Mouse (Mus musculus) limb, embryonic 14.5 days (tissue): ENCODE data around the gene Sowahb. TPM values are rescaled to one million over a fixed set of nuclear protein-coding genes. Genes with fewer than 3 reads are reported as not detected.

Source experiments
- ATAC-seq: fragments of 200-750 bp; cut with Nextera tagmentation; 2 replicates; pipeline ENCODE4 v1.8.0; 2017; ENCODE audit warnings: low read depth, moderate number of reproducible peaks, moderate TSS enrichment; ENCODE audit not compliant: low FRiP score
- DNase-seq: peaks from one replicate; pipeline ENCODE4 v3.0.0-alpha.2; 2015; ENCODE audit warnings: low spot score
- H3K27ac ChIP-seq: fragments of 300-500 bp; sonication (generic); replicated peaks from 2 replicates; pipeline ENCODE4 v1.5.1; 2014; ENCODE audit warnings: low read depth, mild to moderate bottlenecking, low read length, moderate library complexity, mixed read lengths
- H3K27me3 ChIP-seq: fragments of 300-500 bp; sonication (generic); 2 replicates; pipeline ENCODE4 v1.6.1; 2014; ENCODE audit warnings: low read length, mixed read lengths; ENCODE audit not compliant: control insufficient read depth, insufficient read depth
- H3K36me3 ChIP-seq: fragments of 300-500 bp; sonication (generic); 2 replicates; pipeline ENCODE4 v1.6.1; 2014; ENCODE audit warnings: mild to moderate bottlenecking, low read length, moderate library complexity, mixed read lengths; ENCODE audit not compliant: control insufficient read depth, insufficient read depth
- H3K4me1 ChIP-seq: fragments of 300-500 bp; sonication (generic); 2 replicates; pipeline ENCODE4 v1.6.1; 2014; ENCODE audit warnings: antibody characterized with exemption, low read length, mixed read lengths; ENCODE audit not compliant: control insufficient read depth, insufficient read depth
- H3K4me2 ChIP-seq: fragments of 300-500 bp; sonication (generic); replicated peaks from 2 replicates; pipeline ENCODE4 v1.6.1; 2014; ENCODE audit warnings: low read depth, mild to moderate bottlenecking, low read length, moderate library complexity; ENCODE audit not compliant: severe bottlenecking
- H3K4me3 ChIP-seq: fragments of 300-500 bp; sonication (generic); replicated peaks from 2 replicates; pipeline ENCODE4 v1.5.1; 2014; ENCODE audit warnings: low read length
- H3K9ac ChIP-seq: fragments of 300-500 bp; sonication (generic); 2 replicates; pipeline ENCODE4 v1.6.1; 2014; ENCODE audit warnings: mild to moderate bottlenecking, low read depth, low read length, moderate library complexity; ENCODE audit not compliant: severe bottlenecking
- H3K9me3 ChIP-seq: fragments of 300-500 bp; sonication (generic); 2 replicates; pipeline ENCODE4 v1.6.1; 2016; ENCODE audit warnings: low read length; ENCODE audit not compliant: control insufficient read depth
- POLR2A ChIP-seq: fragments of 200-500 bp; IDR thresholded peaks from 2 replicates; pipeline ENCODE4 v1.8.0; 2012; ENCODE audit warnings: inconsistent platforms, mild to moderate bottlenecking, moderate library complexity, borderline replicate concordance; ENCODE audit not compliant: insufficient read depth, insufficient read length; ENCODE audit errors: extremely low read depth
- WGBS: fragments of 180-500 bp; shearing (Covaris S2); extraction: QIAGEN DNeasy Blood & Tissue Kit; methylation state at CpG from one replicate; pipeline ENCODE4 v1.1.7; 2014; 5-methylcytosine and 5-hydroxymethylcytosine counted together
- polyA plus RNA-seq, 2 experiments: library from polyadenylated mRNA; depleted of rRNA in 1 of 2; stranded (reverse) in 1 of 2; unstranded in 1 of 2; fragments of >200 nt; fragmentation: Nextera tagmentation in 1 of 2; extraction: Ambion mirVana in 1 of 2; gene quantifications; 2 replicates each; pipeline versions ENCODE4 v1.2.1 to v1.2.3; 2012 to 2014

Gene Sowahb
- polyA plus RNA-seq, 2 experiments: 0.34 to 0.73 TPM

- no peak overlapping the region for H3K27ac ChIP-seq
- no peaks in the 10 kb centered on the region for H3K27me3 ChIP-seq
- H3K4me2 ChIP-seq: no peak overlapping the region
- WGBS: 88% methylated on average over 6 of the region's 6 CpGs
- H3K36me3 ChIP-seq: no peaks in the 10 kb centered on the region
- DNase-seq: no peak
- no peak for TF ChIP-seq POLR2A
- no peaks in the 10 kb centered on the region for H3K9me3 ChIP-seq
- H3K9ac ChIP-seq: no peak overlapping the region
- H3K4me3 ChIP-seq: no peak overlapping the region
- no peak for ATAC-seq
- peaks cover 25% of the 10 kb centered on the region for H3K4me1 ChIP-seq
Observed at GRCm38 (mm10) chr5:92994309-92994708, 50.5 kb downstream of the Sowahb start.

- Histone ChIP-seq H3K27ac (no peak overlapping the region), H3K4me1 (peaks cover 23% of the 10 kb centered on the region), H3K4me3 (no peak overlapping the region), H3K36me3 (no peaks in the 10 kb centered on the region), H3K9me3 (no peaks in the 10 kb centered on the region), H3K9ac (no peak overlapping the region), H3K27me3 (no peaks in the 10 kb centered on the region), H3K4me2 (no peak overlapping the region)
- no peak for ATAC-seq
- TF ChIP-seq POLR2A: no peak
- WGBS: 82% methylated on average over 3 of the region's 3 CpGs
- DNase-seq: no peak
Observed at GRCm38 (mm10) chr5:92992106-92992505, 52.7 kb downstream of the Sowahb start.

Other genes with a start within 250 kb of the Sowahb start
- 141 and 149 TPM in 2 replicates for gene Sept11, start 48.4 kb upstream of the Sowahb start, polyA plus RNA-seq (2012; rRNA removed)
- 197 and 206 TPM in 2 replicates for gene Sept11, start 48.4 kb upstream of the Sowahb start, polyA plus RNA-seq (2014; fragmentation: Nextera tagmentation; extraction: Ambion mirVana)
- gene Ccni, start 161.5 kb upstream of the Sowahb start, polyA plus RNA-seq (2012; rRNA removed): 83.6 and 96.6 TPM in 2 replicates
- gene Ccni, start 161.5 kb upstream of the Sowahb start, polyA plus RNA-seq (2014; fragmentation: Nextera tagmentation; extraction: Ambion mirVana): 129 and 134 TPM in 2 replicates
- 0.37 and 0.47 TPM in 2 replicates for gene 2010109A12Rik, start 161.5 kb upstream of the Sowahb start, polyA plus RNA-seq (2012; rRNA removed)
- gene 2010109A12Rik, start 161.5 kb upstream of the Sowahb start, polyA plus RNA-seq (2014; fragmentation: Nextera tagmentation; extraction: Ambion mirVana): 0.97 and 1.0 TPM in 2 replicates
- 44.9 and 48.2 TPM in 2 replicates for gene Ccng2, start 222.2 kb upstream of the Sowahb start, polyA plus RNA-seq (2012; rRNA removed)
- gene Ccng2, start 222.2 kb upstream of the Sowahb start, polyA plus RNA-seq (2014; fragmentation: Nextera tagmentation; extraction: Ambion mirVana): 60.4 and 69.0 TPM in 2 replicates